Mouse (Mus musculus): Measurements from ENCODE around the gene Smchd1.
"Not testable (repeated sequence)": the region's sequence is repeated elsewhere in the genome, so short reads cannot be mapped to it uniquely, and the experiment has no call there.

The Smchd1 gene

DNA sequence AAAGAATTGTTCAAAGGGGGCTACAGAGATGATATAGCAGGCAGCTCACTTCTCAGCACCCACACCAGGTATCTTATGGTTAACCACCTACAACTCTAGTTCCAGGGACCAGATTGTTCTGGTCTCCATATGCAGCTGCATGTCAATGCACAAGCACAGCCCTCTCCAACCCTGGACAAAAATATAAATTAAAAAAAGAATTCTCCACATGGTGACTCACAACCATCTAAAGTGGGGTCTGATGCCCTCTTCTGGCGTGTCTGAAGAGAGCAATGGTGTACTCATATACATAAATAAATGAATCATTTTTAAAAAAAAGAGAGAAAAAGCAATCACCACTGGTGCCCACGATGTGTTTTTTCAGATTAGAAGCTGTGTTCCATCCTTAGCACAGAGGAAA, 30.4 kb downstream of the Smchd1 start:
- no peak for DNase-seq (ENCODE audit: low read depth, low spot score)

DNA sequence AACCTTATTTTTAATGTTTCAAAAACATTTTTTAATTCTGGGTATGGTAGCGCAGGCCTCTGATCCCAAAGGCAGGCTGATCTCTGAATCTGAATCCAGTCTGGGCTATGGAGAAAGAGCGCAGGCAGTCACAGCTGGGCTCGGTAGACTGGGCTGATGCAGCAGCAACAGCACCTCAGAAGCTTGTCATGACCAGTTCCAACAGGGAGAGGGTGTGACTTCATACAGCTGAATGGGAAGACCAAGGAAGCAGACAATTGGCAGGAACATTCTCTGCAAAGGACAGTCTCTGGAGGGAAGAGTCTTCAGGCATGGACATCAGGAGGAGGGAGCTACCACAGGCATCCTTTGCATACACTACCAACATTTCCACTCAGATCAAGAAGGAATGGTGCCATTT, 31.0 kb downstream of the Smchd1 start:
- DNase-seq (ENCODE audit: low read depth, low spot score), result peak; percentile 26

GRCm38 (mm10) chr17:71443273-71443672, 31.9 kb downstream of the Smchd1 start:
- no peak for DNase-seq (ENCODE audit: low read depth, low spot score)

DNA sequence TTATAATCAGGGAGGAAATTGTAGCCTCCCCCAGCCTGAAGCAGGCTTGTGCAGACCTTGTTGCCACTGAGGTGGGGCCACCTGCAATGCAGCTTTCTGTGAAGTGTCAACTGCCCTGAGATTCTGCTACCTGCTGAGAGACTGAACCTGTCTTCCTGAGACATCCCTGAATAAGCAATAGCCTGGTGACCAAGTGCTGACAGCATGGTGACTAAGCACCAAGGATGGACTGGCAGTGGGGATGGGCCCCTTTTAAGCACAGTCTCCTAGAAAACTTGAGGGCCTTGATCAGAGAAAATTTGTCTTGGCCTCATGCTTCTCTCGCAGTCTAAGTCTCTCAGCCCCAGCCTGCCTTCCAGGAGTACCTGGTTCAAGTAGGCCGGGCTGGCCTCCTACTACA, 52.6 kb downstream of the Smchd1 start:
- DNase-seq (ENCODE audit: low read depth, low spot score), result not testable (repeated sequence)

- DNase-seq (ENCODE audit: low read depth, low spot score), result not testable (repeated sequence)
Measured at GRCm38 (mm10) chr17:71419448-71419847, 55.7 kb downstream of the Smchd1 start.

DNA sequence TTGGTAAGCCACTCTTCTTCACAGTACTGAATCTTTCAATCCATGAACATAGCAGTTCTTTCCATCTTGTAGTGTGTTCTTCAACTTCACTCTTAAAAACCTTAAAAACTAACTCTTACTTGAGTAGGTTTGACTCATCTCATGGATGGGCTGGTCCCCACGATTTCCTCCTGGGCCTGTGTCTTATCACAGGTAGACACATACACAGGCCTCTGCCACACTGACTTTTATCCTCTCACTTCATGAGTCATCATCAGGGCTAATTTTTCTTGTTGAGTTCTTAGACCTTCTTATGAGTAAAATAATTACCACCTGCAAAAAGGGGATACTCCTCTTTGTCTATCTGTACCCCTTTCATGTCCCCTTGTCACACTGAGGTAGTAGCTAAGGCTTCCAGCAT, 58.1 kb downstream of the Smchd1 start:
- DNase-seq (ENCODE audit: low read depth, low spot score), result no peak

GRCm38 (mm10) chr17:71387401-71387800, 87.7 kb downstream of the Smchd1 start:
- DNase-seq (ENCODE audit: low read depth, low spot score), result no peak

DNA sequence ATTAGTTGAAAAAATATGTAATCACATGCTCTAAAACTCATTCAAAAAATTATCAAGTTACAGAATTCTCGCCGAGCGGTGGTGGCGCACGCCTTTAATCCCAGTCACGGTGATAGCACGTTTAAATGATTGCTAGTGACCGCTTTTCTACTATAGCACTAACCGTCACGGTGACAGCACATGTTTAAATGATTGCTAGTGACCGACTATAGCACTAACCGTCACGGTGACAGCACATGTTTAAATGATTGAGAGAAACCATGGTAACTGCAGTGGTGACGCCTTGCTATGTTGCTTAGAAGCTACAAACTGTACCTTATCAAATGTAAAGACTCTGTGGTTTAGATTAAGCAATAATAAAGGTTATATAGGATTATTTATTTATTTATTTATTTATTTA, 94.8 kb downstream of the Smchd1 start:
- DNase-seq (ENCODE audit: low read depth, low spot score), result no peak

- no peak for DNase-seq (ENCODE audit: low read depth, low spot score)
Measured at GRCm38 (mm10) chr17:71377901-71378300, 97.2 kb downstream of the Smchd1 start.

GRCm38 (mm10) chr17:71355526-71355925, 119.6 kb downstream of the Smchd1 start:
- no peak for DNase-seq (ENCODE audit: low read depth, low spot score)

- no peak for DNase-seq (ENCODE audit: low read depth, low spot score)
Measured at GRCm38 (mm10) chr17:71354205-71354604, 120.9 kb downstream of the Smchd1 start.

DNA sequence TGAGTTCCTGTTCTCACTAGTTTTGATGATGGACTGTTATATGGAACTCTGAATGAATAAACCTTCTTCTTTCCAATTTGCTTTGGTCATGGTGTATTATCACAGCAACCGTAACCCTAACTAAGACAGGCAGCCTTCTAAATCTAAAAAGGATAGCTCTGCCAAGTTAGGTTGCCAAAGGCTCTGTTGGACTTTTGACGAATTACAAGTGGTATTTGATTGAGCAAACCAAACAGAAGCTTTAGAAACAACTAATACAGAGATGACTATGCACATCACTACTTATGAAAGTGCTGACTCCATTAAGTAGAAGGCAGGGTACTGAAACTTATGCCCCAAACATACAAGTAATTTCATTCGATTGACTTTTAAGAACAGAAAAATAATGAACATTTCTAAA, 127.0 kb downstream of the Smchd1 start:
- DNase-seq (ENCODE audit: low read depth, low spot score), result no peak

DNA sequence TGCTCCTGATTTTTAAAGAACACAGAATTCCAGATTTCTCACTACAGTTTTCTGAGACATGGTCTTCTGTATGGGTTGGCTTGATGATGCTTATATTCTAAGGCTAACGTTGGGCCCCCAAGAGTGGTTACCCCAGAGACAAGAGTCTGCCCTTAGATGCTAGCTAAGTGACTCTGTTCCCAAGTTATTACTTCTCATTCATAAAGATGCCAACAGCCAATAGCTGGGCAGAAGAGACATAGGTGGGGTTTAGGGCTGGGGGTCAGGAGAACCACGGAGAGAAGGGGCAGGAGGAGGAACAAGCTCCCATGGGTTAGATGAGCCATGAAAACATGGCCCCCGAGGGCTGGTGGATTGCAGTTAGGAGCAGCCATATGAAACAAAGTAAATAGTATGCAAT, 133.1 kb downstream of the Smchd1 start:
- DNase-seq (ENCODE audit: low read depth, low spot score), result no peak

- no peak for DNase-seq (ENCODE audit: low read depth, low spot score)
Measured at GRCm38 (mm10) chr17:71338627-71339026, 136.5 kb downstream of the Smchd1 start.

- no peak for DNase-seq (ENCODE audit: low read depth, low spot score)
Measured at GRCm38 (mm10) chr17:71337546-71337945, 137.6 kb downstream of the Smchd1 start.

DNA sequence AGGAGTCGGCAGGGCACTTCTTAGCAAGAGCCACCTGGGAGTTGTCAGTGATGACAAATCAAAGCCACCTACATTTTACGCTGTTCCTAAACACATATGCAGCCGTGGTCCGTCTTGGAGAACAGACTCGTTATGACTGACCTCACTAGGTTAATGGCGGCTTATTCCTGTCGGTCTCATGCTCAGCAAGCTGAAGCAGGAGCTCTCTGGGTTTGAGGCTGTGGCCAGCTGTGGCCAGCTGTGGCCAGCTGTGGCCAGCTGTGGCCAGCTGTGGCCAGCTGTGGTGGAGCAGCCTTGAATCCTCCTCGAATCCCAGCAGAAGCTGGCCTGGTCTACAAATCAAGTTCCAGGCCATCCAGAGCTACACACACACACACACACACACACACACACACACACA, 138.7 kb downstream of the Smchd1 start:
- DNase-seq (ENCODE audit: low read depth, low spot score), result no peak

DNA sequence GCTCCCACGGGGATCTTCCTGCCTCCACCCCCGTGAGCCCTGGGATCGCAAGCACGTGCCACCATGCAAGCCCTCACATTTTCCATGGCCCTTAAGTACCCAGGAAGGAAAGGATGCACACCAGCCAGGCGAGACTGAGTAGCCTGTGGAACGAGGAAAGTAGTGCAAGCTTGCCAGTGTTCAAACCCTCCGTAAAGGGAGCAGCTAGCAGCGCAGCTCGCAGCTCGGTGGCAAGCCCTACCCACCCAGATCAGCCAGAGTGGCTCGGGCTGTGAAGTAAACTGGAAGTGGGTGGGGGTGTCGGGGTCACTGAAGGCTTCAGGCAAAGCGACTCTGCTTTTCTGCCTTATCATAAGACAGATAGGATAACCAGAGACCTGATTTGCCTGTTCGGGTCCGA, 142.8 kb downstream of the Smchd1 start:
- DNase-seq (ENCODE audit: low read depth, low spot score), result no peak

DNA sequence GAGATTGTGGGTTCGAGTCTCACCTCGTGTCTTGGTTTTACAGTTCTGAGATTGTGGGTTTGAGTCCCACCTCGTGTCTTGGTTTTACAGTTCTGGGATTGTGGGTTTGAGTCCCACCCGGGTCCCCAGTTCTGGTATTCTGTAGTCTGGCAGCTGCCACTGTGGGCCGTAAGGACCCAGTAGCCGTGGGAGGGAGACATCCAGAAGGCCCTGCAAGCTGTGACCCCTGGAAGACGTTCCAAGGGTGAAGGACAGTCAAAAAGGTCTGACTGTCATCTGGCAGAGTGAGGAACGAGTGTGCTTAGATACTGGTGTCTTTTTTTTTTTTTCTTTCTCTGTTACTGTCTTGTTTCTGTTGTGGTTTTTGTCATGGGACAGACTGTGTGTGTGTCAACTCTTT, 154.4 kb downstream of the Smchd1 start:
- not testable (repeated sequence) for DNase-seq (ENCODE audit: low read depth, low spot score)

- no peak for DNase-seq (ENCODE audit: low read depth, low spot score)
Measured at GRCm38 (mm10) chr17:71319361-71319760, 155.8 kb downstream of the Smchd1 start.

GRCm38 (mm10) chr17:71317571-71317970, 157.6 kb downstream of the Smchd1 start:
- no peak for DNase-seq (ENCODE audit: low read depth, low spot score)

DNA sequence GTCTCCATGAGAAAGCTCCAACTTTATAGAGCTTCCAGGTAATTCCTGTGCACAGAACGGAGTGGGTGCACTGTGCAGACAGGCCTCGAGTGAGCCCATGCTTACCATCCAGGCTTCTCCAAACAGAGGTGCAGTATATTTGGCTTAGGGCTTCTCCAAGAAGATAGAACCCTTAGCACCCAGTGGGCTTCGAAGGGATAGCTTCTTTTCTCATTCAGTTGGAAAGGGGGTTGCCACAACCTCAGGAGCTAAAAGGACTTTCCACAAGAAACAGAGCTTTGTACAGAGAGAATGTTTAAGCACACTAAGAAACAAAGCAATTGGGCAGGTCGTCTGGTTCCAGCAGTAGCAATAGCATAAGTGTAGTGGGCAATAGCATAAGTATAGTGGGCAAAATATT, 160.8 kb downstream of the Smchd1 start:
- no peak for DNase-seq (ENCODE audit: low read depth, low spot score)

DNA sequence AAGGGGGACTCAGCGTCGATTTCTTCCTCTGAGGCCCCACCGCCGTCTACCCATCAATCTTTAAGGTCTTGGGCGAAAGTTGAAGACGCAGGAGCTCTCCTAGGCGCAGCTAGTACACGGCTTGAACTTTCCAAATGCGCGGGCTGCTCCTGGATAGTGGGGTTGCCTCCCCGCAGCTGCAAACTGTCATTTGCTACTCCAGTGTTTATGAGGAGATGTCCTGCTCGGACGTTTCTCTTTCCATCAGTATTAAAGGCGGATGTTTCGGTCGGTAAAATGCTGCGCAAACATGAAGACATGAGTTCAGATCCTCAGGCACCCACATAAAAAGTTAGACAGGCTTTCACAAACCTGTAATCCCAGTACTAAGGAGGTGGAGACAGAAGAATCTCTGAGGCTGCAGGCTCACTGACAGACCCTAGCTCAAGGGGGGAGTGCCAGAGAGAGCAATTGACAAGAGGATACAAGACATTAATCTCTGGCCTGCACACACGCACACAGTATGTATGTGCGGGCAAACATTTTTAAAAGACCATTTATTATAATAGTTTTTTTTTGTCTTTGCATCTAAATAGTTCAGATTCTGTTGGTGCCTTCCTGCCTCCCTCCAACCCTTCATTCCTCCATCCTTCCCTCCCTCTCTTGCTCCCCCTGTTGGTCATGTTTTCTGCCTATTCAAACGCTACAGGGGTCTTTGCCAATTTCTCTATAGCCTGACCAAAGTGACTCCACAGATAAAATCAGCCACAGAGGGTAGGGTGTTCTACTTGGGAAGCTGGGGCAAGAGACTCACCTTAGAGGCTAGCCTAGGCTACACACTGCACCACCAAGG, 163.6 kb downstream of the Smchd1 start, which contains the start of gene Emilin2:
TSS of gene Emilin2 (minus strand) at position 639 of the 832 bp plus-strand sequence.
- DNase-seq (ENCODE audit: low read depth, low spot score), result no peak

- DNase-seq (ENCODE audit: low read depth, low spot score), result no peak
Measured at GRCm38 (mm10) chr17:71310486-71311339, 164.4 kb downstream of the Smchd1 start.
